Mouse (Mus musculus): ENCODE measurements around the gene Nhlh2. TPM values are rescaled to one million over a fixed set of nuclear protein-coding genes. Genes with fewer than 3 reads are reported as not detected.
A peak's percentile ranks its signal among the peaks of the same experiment; 100 is the strongest.

The Nhlh2 gene
- total and polyA plus RNA-seq, 3 experiments, result not detected

DNA sequence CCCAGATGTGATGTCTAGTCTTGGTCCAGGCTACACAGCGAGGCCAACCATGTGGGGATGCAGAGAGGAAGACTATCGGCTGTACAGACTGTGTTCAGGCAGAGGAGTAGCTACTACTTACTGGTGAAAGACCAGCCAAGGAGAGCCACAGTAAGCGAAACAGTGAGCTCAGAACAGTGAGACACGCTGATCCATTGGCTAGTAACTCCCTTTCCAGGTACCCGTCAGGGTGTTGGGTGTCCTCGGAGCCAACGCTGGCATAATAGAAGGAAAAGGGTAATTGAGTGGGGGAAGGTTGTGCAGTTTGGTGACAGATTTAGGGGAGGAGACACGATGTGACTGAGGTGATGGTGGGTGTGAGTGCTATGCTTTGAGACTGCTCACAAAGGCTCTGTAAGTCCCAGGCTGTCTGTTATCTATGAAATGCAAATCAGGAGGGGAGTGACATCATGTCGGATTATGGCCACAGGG, 15.1 kb downstream of the Nhlh2 start:
- Histone ChIP-seq H3K27ac (ENCODE audit: insufficient read depth, low read depth) (no peak overlapping the region), H3K4me1 (ENCODE audit: control insufficient read depth in 1 of 2, insufficient read depth in 2 of 2) (0 out of 4 replicates have a peak, but pooled peaks cover 0 to 2% of the 10 kb centered on the region in 2 experiments), H3K9ac (ENCODE audit: insufficient read depth, low read depth) (no peak overlapping the region), H3K4me2 (ENCODE audit: insufficient read depth, low read depth, poor library complexity, severe bottlenecking) (no peak overlapping the region), H3K79me2 (replicated peaks; ENCODE audit: control insufficient read depth, extremely low read depth, insufficient read depth, poor library complexity, severe bottlenecking) (no peaks in the 10 kb centered on the region), H3K9me3 (replicated peaks; ENCODE audit: low read length) (no peaks in the 10 kb centered on the region), H3K36me3 (replicated peaks in 1 of 2; ENCODE audit: control insufficient read depth in 1 of 2, insufficient read depth in 1 of 2, low read length in 1 of 2) (no peaks in the 10 kb centered on the region), H3K27me3 (replicated peaks) (no peaks in the 10 kb centered on the region), H3K4me3 (replicated peaks in 1 of 3; ENCODE audit: low read depth in 2 of 3, low read length in 2 of 3, poor library complexity in 1 of 3) (no peak overlapping the region)
- dilution Hi-C loops (cut with MboI; ENCODE audit: extremely low pct_ligation_motif_present, extremely low pct_unique_long_range_greater_than_20kb, low sequenced_read_pairs) (no loop called here), in situ Hi-C loops (cut with MboI; ENCODE audit: low pct_ligation_motif_present, low pct_unique_long_range_greater_than_20kb, low sequenced_read_pairs) (no loop called here)
- TF ChIP-seq CHD1 (IDR thresholded peaks at IDR 0.05; ENCODE audit: low read depth, low read length) (no peak), ELF1 (IDR thresholded peaks at IDR 0.05; ENCODE audit: low read depth, low read length) (no peak)
- no peak for DNase-seq (ENCODE audit: extremely low read depth)

- Histone ChIP-seq H3K27me3 (replicated peaks) (no peaks in the 10 kb centered on the region), H3K4me1 (ENCODE audit: control insufficient read depth in 1 of 2, insufficient read depth in 2 of 2) (0 out of 4 replicates have a peak, but pooled peaks cover 0 to 2% of the 10 kb centered on the region in 2 experiments), H3K79me2 (replicated peaks; ENCODE audit: control insufficient read depth, extremely low read depth, insufficient read depth, poor library complexity, severe bottlenecking) (no peaks in the 10 kb centered on the region), H3K27ac (ENCODE audit: insufficient read depth, low read depth) (no peak overlapping the region), H3K4me3 (replicated peaks in 1 of 3; ENCODE audit: low read depth in 2 of 3, low read length in 2 of 3, poor library complexity in 1 of 3) (no peak overlapping the region), H3K36me3 (replicated peaks in 1 of 2; ENCODE audit: control insufficient read depth in 1 of 2, insufficient read depth in 1 of 2, low read length in 1 of 2) (no peaks in the 10 kb centered on the region), H3K4me2 (ENCODE audit: insufficient read depth, low read depth, poor library complexity, severe bottlenecking) (0 out of 2 replicates have a peak overlapping the region, but pooled peaks have one; percentile 10), H3K9ac (ENCODE audit: insufficient read depth, low read depth) (no peak overlapping the region), H3K9me3 (replicated peaks; ENCODE audit: low read length) (no peaks in the 10 kb centered on the region)
- TF ChIP-seq JUN (IDR thresholded peaks at IDR 0.05; ENCODE audit: insufficient read depth, low read depth, low read length) (no peak), JUND (conservative IDR thresholded peaks at IDR 0.05; ENCODE audit: low read depth, low read length) (no peak), BHLHE40 (IDR thresholded peaks at IDR 0.05; ENCODE audit: low read depth, low read length) (no peak), ZC3H11A (IDR thresholded peaks at IDR 0.05; ENCODE audit: low read depth, low read length) (no peak), USF1 (IDR thresholded peaks at IDR 0.05; ENCODE audit: low read depth, low read length) (no peak), E2F4 (IDR thresholded peaks at IDR 0.05; ENCODE audit: insufficient replicate concordance, low read depth, low read length) (no peak), CHD2 (IDR thresholded peaks at IDR 0.05; ENCODE audit: low read length) (no peak), POLR2AphosphoS2 (IDR thresholded peaks at IDR 0.05; ENCODE audit: low read depth, low read length) (no peak), NRF1 (IDR thresholded peaks at IDR 0.05; ENCODE audit: low read depth, low read length) (no peak), UBTF (IDR thresholded peaks at IDR 0.05; ENCODE audit: low read depth, low read length) (no peak), ELF1 (IDR thresholded peaks at IDR 0.05; ENCODE audit: low read depth, low read length) (no peak), MAX (IDR thresholded peaks at IDR 0.05; ENCODE audit: low read length) (no peak), ZNF384 (IDR thresholded peaks at IDR 0.05; ENCODE audit: low read depth, low read length) (no peak), MYC (IDR thresholded peaks at IDR 0.05; ENCODE audit: low read depth, low read length) (no peak), RCOR1 (conservative IDR thresholded peaks at IDR 0.05; ENCODE audit: low read depth, low read length) (no peak)
- dilution Hi-C loops (cut with MboI; ENCODE audit: extremely low pct_ligation_motif_present, extremely low pct_unique_long_range_greater_than_20kb, low sequenced_read_pairs) (no loop called here), in situ Hi-C loops (cut with MboI; ENCODE audit: low pct_ligation_motif_present, low pct_unique_long_range_greater_than_20kb, low sequenced_read_pairs) (no loop called here)
- no peak for DNase-seq (ENCODE audit: extremely low read depth)
These were observed 15.8 kb downstream of the Nhlh2 start for GRCm38 (mm10) chr3:102025659-102026058.

Measured in CH12.LX (cell line).